Mouse (Mus musculus) hindbrain, embryonic 12.5 days (tissue): ENCODE data around the gene Slc44a4. TPM values are rescaled to one million over a fixed set of nuclear protein-coding genes. Genes with fewer than 3 reads are reported as not detected.
"Not testable (repeated sequence)": the region's sequence is repeated elsewhere in the genome, so short reads cannot be mapped to it uniquely, and the experiment has no call there.

ENCODE experiments used
- ATAC-seq: fragments of 200-750 bp; cut with Nextera tagmentation; 2 replicates; pipeline ENCODE4 v1.8.0; 2017; ENCODE audit warnings: moderate TSS enrichment; ENCODE audit not compliant: low FRiP score
- H3K27ac ChIP-seq: fragments of 300-500 bp; sonication (generic); 2 replicates; pipeline ENCODE4 v1.5.1; 2016; ENCODE audit warnings: mild to moderate bottlenecking
- H3K27me3 ChIP-seq: fragments of 300-500 bp; sonication (generic); 2 replicates; pipeline ENCODE4 v1.6.1; 2016; ENCODE audit warnings: mild to moderate bottlenecking
- H3K36me3 ChIP-seq: fragments of 300-500 bp; sonication (generic); 2 replicates; pipeline ENCODE4 v1.6.1; 2016; ENCODE audit warnings: mild to moderate bottlenecking
- H3K4me1 ChIP-seq: fragments of 300-500 bp; sonication (generic); 2 replicates; pipeline ENCODE4 v1.6.1; 2016
- H3K4me2 ChIP-seq: fragments of 300-500 bp; sonication (generic); replicated peaks from 2 replicates; pipeline ENCODE4 v1.6.1; 2016; ENCODE audit warnings: mild to moderate bottlenecking
- H3K4me3 ChIP-seq: fragments of 300-500 bp; sonication (generic); 2 replicates; pipeline ENCODE4 v1.5.1; 2016; ENCODE audit warnings: mild to moderate bottlenecking
- H3K9ac ChIP-seq: fragments of 300-500 bp; sonication (generic); 2 replicates; pipeline ENCODE4 v1.6.1; 2016; ENCODE audit warnings: mild to moderate bottlenecking, moderate library complexity
- H3K9me3 ChIP-seq: fragments of 300-500 bp; sonication (generic); replicated peaks from 2 replicates; pipeline ENCODE4 v1.6.1; 2016; ENCODE audit warnings: mild to moderate bottlenecking
- WGBS: fragments of 180-500 bp; shearing (Covaris S2); methylation state at CpG from one replicate; pipeline ENCODE4 v1.1.7; 2016; 5-methylcytosine and 5-hydroxymethylcytosine counted together
- polyA plus RNA-seq: library from polyadenylated mRNA; unstranded; fragments of >200 nt; fragmentation: Nextera tagmentation; extraction: Ambion mirVana; gene quantifications from 2 replicates; pipeline ENCODE4 v1.2.1, GENCODE M21; 2016

Gene Slc44a4
- polyA plus RNA-seq, 1 experiment from 2014 or later, result 0.15 TPM

DNA sequence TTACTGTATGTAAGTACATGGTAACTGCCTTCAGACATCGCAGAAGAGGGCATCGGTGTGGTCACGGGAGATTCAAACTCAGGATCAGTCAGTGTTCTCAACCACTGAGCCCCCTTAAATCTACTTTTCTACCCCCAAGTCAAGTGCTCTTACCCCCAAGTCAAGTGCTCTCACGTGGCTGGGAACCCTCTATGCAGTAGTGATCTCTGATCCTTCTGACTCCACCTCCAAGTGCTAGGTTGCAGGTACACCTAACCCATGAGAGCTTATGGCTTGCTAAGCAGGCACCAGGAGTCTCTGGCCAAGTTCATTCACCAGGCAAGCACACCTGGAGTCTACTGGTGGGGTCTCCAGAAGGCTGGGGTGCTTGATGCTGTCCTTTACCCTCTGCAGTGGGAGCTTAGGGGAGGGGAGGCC is 35.3 kb downstream of the Slc44a4 start:
- Histone ChIP-seq H3K27ac (no peak overlapping the region), H3K9me3 (no peaks in the 10 kb centered on the region), H3K36me3 (peaks cover 17% of the 10 kb centered on the region), H3K4me3 (no peak overlapping the region), H3K4me2 (no peak overlapping the region), H3K27me3 (no peaks in the 10 kb centered on the region), H3K9ac (no peak overlapping the region), H3K4me1 (peaks cover 13% of the 10 kb centered on the region)
- WGBS, result 41% methylated on average over 4 of the region's 4 CpGs
- no peak for ATAC-seq

DNA sequence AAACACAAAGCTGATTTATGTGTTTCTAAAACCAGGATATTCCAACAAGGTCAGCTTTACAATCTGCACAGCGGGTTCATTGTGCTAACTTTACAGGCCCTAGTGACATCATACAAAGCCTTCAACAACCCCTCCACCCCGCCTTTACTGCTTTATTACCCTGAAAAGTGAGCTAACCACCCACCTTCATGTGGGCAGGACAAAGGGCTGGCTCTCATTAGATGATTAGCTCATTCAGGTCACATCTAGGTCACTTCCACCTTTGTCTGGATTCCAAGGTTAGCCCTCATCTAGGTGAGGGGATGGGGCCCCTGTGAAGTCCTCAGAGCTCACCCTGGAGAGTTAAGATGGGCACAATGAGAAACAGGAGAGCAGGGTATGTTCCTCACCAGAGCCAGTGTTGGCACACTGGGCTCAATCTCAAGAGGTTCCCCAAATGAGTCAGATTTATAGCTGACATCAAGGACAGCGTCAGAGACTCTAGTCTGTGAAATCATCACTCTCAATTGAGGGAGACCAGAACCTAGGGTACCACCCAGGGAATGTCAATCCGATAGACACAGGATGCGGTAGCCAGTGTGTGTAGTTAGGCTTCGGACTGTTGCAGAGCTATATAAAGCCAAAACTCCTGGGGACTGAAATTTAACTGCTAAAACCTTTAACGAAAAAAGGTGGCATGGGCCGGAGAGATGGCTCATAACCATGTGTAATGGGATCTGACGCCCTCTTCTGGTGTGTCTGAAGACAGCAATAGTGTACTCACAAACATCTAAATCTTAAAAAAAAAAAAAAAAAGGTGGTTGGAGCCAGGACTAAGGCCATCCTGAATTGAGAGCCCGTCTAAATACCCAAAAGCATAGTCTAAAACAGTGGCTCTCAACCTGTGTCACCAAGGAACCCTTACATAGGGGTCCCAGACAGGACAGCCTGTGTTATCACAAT is 36.5 kb downstream of the Slc44a4 start:
- WGBS, result 32% methylated on average over 10 of the region's 10 CpGs
- ATAC-seq, result no peak
- Histone ChIP-seq H3K4me2 (peak overlapping the region; percentile 95), H3K9me3 (no peaks in the 10 kb centered on the region), H3K4me3 (peak overlapping the region; percentile 82), H3K27me3 (peaks cover 11% of the 10 kb centered on the region), H3K36me3 (peaks cover 17% of the 10 kb centered on the region), H3K9ac (peak overlapping the region; percentile 95), H3K4me1 (peaks cover 13% of the 10 kb centered on the region), H3K27ac (peak overlapping the region; percentile 91)

- peak overlapping the region; percentile 95 for H3K9ac ChIP-seq
- peaks cover 13% of the 10 kb centered on the region for H3K4me1 ChIP-seq
- WGBS, result under 1% methylated on average over 29 of the region's 29 CpGs
- H3K4me2 ChIP-seq, result peak overlapping the region; percentile 95
- H3K27ac ChIP-seq, result peak overlapping the region; percentile 91
- no peaks in the 10 kb centered on the region for H3K9me3 ChIP-seq
- H3K27me3 ChIP-seq, result peaks cover 17% of the 10 kb centered on the region
- peak overlapping the region; percentile 82 for H3K4me3 ChIP-seq
- H3K36me3 ChIP-seq, result peaks cover 17% of the 10 kb centered on the region
- ATAC-seq, result no peak; the same call in none of the 2 replicates
Measured at GRCm38 (mm10) chr17:34951636-34952377, 37.5 kb downstream of the Slc44a4 start.

DNA sequence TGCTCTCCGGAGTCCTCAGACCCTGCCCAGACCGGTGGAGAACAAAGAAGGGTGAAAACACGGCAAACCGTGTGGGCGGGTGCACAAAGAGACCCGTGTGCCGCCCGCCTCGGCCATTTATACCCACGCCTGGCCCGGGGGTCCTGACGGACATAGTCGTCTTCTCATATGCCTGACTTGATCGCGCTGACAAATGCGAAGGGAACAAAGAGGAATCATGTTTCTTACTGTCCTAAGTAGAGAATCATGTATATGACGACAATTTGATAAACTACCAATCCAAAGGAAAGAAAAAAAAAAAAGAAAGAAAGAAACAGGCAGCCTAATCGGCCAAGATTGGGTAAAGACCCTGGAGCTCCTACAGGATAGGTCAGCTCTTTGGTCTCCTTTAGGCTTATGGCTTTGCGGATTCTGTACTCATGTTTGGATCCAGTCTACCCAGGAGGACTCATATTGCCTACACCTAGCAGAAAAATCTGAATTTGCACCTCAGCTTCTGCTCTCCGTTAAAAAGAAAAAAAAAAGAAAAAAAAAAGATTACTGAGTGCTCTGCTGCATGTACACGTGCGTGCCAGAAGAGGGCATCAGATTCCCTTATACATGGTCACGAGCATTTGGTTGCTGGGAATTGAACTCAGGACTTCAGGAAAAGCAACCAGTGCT is 38.2 kb downstream of the Slc44a4 start:
- Histone ChIP-seq H3K4me1 (peaks cover 13% of the 10 kb centered on the region), H3K4me3 (peak overlapping the region; percentile 82), H3K9ac (peak overlapping the region; percentile 95), H3K27ac (peak overlapping the region; percentile 91), H3K9me3 (no peaks in the 10 kb centered on the region), H3K4me2 (peak overlapping the region; percentile 95), H3K27me3 (peaks cover 20% of the 10 kb centered on the region), H3K36me3 (peaks cover 17% of the 10 kb centered on the region)
- peak; percentile 82 for ATAC-seq
- WGBS, result 0% methylated on average over 23 of the region's 23 CpGs

DNA sequence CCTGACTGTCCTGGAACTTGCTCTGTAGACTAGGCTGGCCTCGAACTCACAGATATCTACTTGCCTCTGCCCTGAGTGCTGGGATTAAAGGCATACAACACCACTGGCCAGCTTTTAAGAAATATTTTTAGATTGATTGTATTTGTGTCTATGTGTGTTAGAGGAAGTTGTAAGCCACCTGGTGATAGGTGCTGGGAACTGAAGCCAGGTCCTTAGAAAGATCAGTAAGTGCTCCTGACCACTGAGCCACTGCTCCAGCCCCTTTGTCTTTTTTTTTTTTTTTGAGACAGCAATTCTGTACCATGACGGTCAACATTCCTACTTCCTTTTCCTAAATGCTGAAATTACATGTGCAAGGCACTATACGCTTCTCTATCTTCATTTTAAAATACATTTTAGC is 39.0 kb downstream of the Slc44a4 start:
- Histone ChIP-seq H3K4me1 (peaks cover 13% of the 10 kb centered on the region), H3K9ac (no peak overlapping the region), H3K9me3 (no peaks in the 10 kb centered on the region), H3K27ac (no peak overlapping the region), H3K36me3 (peaks cover 17% of the 10 kb centered on the region), H3K4me3 (no peak overlapping the region), H3K4me2 (no peak overlapping the region), H3K27me3 (peaks cover 20% of the 10 kb centered on the region)
- ATAC-seq, result no peak
- WGBS, result 84% methylated on average over 3 of the region's 3 CpGs

- Histone ChIP-seq H3K27me3 (peaks cover 20% of the 10 kb centered on the region), H3K36me3 (peaks cover 17% of the 10 kb centered on the region), H3K27ac (no peak overlapping the region), H3K9me3 (no peaks in the 10 kb centered on the region), H3K9ac (no peak overlapping the region), H3K4me3 (no peak overlapping the region), H3K4me2 (no peak overlapping the region), H3K4me1 (peaks cover 13% of the 10 kb centered on the region)
- 93% methylated on average over 4 of the region's 4 CpGs for WGBS
- no peak for ATAC-seq
Measured at GRCm38 (mm10) chr17:34953904-34954303, 39.6 kb downstream of the Slc44a4 start.

DNA sequence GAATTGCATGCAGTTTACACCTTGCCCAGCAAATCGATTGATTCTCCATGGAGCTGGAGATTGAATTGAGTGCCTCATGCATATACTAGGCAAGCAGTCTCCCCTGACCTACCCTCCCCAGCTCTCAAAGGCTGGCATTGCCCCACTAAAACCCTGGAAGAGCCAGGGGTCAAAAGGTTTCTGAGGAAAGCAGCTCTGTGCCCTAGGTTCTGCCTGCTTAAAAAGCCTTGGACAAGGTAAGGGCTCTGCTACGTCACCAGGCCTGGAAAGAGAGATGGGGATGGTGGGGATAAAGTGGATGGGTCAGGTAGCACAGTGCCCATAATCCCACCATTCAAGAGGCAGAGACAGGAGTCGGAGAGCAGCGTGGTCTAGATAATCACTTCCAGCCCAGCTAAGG is 40.6 kb downstream of the Slc44a4 start:
- peaks cover 17% of the 10 kb centered on the region for H3K4me1 ChIP-seq
- H3K9ac ChIP-seq, result no peak overlapping the region
- H3K36me3 ChIP-seq, result peaks cover 11% of the 10 kb centered on the region
- 70% methylated on average over 4 of the region's 4 CpGs for WGBS
- no peak overlapping the region for H3K4me3 ChIP-seq
- no peak for ATAC-seq
- peaks cover 20% of the 10 kb centered on the region for H3K27me3 ChIP-seq
- no peaks in the 10 kb centered on the region for H3K9me3 ChIP-seq
- H3K27ac ChIP-seq, result no peak overlapping the region
- H3K4me2 ChIP-seq, result no peak overlapping the region

DNA sequence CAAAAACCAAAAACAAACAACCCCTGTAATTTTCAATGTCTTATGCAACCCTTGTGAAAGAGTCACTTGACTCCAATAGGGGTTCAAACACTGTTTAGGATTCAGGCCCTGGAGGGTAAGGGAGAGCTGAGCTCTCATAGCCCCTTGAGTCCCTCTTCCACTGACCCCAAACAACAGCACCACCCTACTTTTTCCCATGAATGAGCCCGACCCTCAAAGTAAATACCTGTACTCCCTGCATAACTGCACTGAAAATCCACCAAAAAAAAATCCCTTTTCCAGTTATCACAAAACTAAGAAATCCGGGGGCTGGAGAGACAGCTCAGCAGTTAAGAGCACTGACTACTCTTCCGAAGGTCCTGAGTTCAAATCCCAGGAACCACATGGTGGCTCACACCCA is 41.6 kb downstream of the Slc44a4 start:
- Histone ChIP-seq H3K4me1 (peaks cover 11% of the 10 kb centered on the region), H3K27ac (no peak overlapping the region), H3K9ac (no peak overlapping the region), H3K4me3 (no peak overlapping the region), H3K27me3 (peaks cover 26% of the 10 kb centered on the region), H3K4me2 (no peak overlapping the region), H3K36me3 (peaks cover under 1% of the 10 kb centered on the region; the same call in 1 of the 2 replicates), H3K9me3 (no peaks in the 10 kb centered on the region)
- no peak for ATAC-seq
- WGBS, result 83% methylated on average over 3 of the region's 3 CpGs

GRCm38 (mm10) chr17:34956340-34956739 is 42.1 kb downstream of the Slc44a4 start:
- 62% methylated on average over 1 of the region's 1 CpGs for WGBS
- H3K4me2 ChIP-seq, result no peak overlapping the region

GRCm38 (mm10) chr17:34957291-34957690 is 43.0 kb downstream of the Slc44a4 start:
- not testable (repeated sequence) for H3K4me1 ChIP-seq, H3K4me3 ChIP-seq, H3K36me3 ChIP-seq, ATAC-seq, H3K9me3 ChIP-seq, H3K4me2 ChIP-seq, H3K27ac ChIP-seq, H3K9ac ChIP-seq
- 16% methylated on average over 30 of the region's 40 CpGs for WGBS
- H3K27me3 ChIP-seq, result peaks cover 38% of the 10 kb centered on the region

More at GRCm38 (mm10) chr17:34956340-34956739, 42.1 kb downstream of the Slc44a4 start:
- Histone ChIP-seq H3K27ac (no peak overlapping the region), H3K9ac (no peak overlapping the region), H3K4me1 (peaks cover 9% of the 10 kb centered on the region; the same call in 1 of the 2 replicates), H3K4me3 (no peak overlapping the region), H3K36me3 (no peaks in the 10 kb centered on the region), H3K27me3 (peaks cover 30% of the 10 kb centered on the region), H3K9me3 (no peaks in the 10 kb centered on the region)
- ATAC-seq, result no peak

- WGBS, result 27% methylated on average over 27 of the region's 40 CpGs
- H3K4me2 ChIP-seq, H3K27ac ChIP-seq, H3K4me1 ChIP-seq, H3K9ac ChIP-seq, ATAC-seq, H3K36me3 ChIP-seq, H3K4me3 ChIP-seq, H3K9me3 ChIP-seq: not testable (repeated sequence)
- peaks cover 44% of the 10 kb centered on the region for H3K27me3 ChIP-seq
Measured at GRCm38 (mm10) chr17:34957966-34958365, 43.7 kb downstream of the Slc44a4 start.

GRCm38 (mm10) chr17:34958734-34959129 is 44.5 kb downstream of the Slc44a4 start:
- H3K27ac ChIP-seq, H3K9me3 ChIP-seq, H3K4me1 ChIP-seq, H3K9ac ChIP-seq, H3K36me3 ChIP-seq: not testable (repeated sequence)
- 2% methylated on average over 34 of the region's 47 CpGs for WGBS
- peaks cover 51% of the 10 kb centered on the region for H3K27me3 ChIP-seq
- peak overlapping the region; percentile 45 for H3K4me3 ChIP-seq
- H3K4me2 ChIP-seq, result peak overlapping the region; percentile 77
- ATAC-seq, result peak; percentile 62
